Mouse (Mus musculus) MN1 (cell line): Measurements from ENCODE around the gene Gm21409.
"Not testable (repeated sequence)": the region's sequence is repeated elsewhere in the genome, so short reads cannot be mapped to it uniquely, and the experiment has no call there.

Experiments used
- DNase-seq: peaks from one replicate; pipeline ENCODE4 v3.0.0-alpha.2; 2016; ENCODE audit warnings: low spot score

Gene Gm21409

DNA sequence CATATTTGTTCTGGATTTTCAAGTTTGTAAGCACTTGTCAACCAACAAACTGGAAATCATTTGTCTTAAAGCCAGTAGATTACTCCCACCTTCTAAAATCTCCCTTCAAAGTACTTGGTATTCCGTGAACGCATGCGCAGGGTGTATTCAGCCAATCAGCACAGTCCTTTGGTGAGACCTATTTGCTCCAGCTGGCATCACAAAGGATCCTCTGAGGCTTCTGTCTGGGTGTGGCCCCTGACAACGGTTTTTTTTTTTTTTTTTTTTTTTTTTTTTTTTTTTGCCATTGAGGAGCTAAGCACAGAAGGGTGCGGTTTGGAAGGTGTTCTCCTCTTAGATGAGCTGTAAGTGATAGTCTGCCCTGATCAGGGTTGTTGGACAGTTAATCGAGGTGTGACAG is at the start of gene Gm21409:
TSS of gene Gm21409 (plus strand) at position 301 of the 400 bp plus-strand sequence.
- not testable (repeated sequence) for DNase-seq
